8 mouse cellular contexts compared by ENCODE assay signal in genomic region chr10:42635566-42636359, GRCm38 (mm10). TPM values are rescaled to one million over a fixed set of nuclear protein-coding genes. Genes with fewer than 3 reads are reported as not detected.
DNase-seq lines count a peak whose midpoint lies in the region; ATAC-seq and TF ChIP-seq lines count a peak whose summit lies in the region.
"Had no signal": no experiment of that assay in that cellular context is flagged by ENCODE, and none has a peak within 500 bp of the region (broad histone marks: within the 10 kb centered on the region; RNA-seq: fewer than 3 reads in every experiment).

No protein-coding gene starts in this region.

- no peaks in the 10 kb centered on the region for H3K9me3 ChIP-seq in lung, embryonic 14.5 days (ENCODE audit: low read depth, low read length)
- H3K9me3 ChIP-seq in forebrain, embryonic 13.5 days (replicated peaks): no peaks in the 10 kb centered on the region
- no peaks in the 10 kb centered on the region for H3K9me3 ChIP-seq in limb, embryonic 12.5 days

- peaks cover 70% of the 10 kb centered on the region for H3K27me3 ChIP-seq in lung, embryonic 14.5 days (ENCODE audit: insufficient read depth, low read length)
- H3K27me3 ChIP-seq in forebrain, embryonic 13.5 days: peaks cover 21% of the 10 kb centered on the region; the same call in 1 of the 2 replicates
- peaks cover 86% of the 10 kb centered on the region for H3K27me3 ChIP-seq in limb, embryonic 12.5 days
- H3K27me3 ChIP-seq in splenic B cell, adult 2 months (ENCODE audit: control insufficient read depth, insufficient read depth, low read length, poor library complexity, severe bottlenecking): no peaks in the 10 kb centered on the region; the same call in 1 of the 2 replicates

- H3K4me1 ChIP-seq in lung, embryonic 14.5 days (ENCODE audit: insufficient read depth): no peaks in the 10 kb centered on the region; the same call in 1 of the 2 replicates
- peaks cover 66% of the 10 kb centered on the region for H3K4me1 ChIP-seq in forebrain, embryonic 13.5 days
- peaks cover 28% of the 10 kb centered on the region for H3K4me1 ChIP-seq in limb, embryonic 12.5 days (replicated peaks)

- peak overlapping the region; percentile 47 for H3K4me2 ChIP-seq in lung, embryonic 14.5 days
- H3K4me2 ChIP-seq in forebrain, embryonic 13.5 days: peak overlapping the region; percentile 75
- peak overlapping the region; percentile 50 for H3K4me2 ChIP-seq in limb, embryonic 12.5 days

- H3K27ac ChIP-seq in lung, embryonic 14.5 days (ENCODE audit: low read depth): no peak overlapping the region
- H3K27ac ChIP-seq in forebrain, embryonic 13.5 days: peak overlapping the region; percentile 96
- H3K27ac ChIP-seq in limb, embryonic 12.5 days: no peak overlapping the region

- 1% methylated on average over 46 of the region's 52 CpGs for WGBS in lung, embryonic 14.5 days
- WGBS in forebrain, embryonic 13.5 days: under 1% methylated on average over 46 of the region's 52 CpGs
- under 1% methylated on average over 37 of the region's 52 CpGs for WGBS in limb, embryonic 12.5 days

- ATAC-seq in lung, embryonic 14.5 days (ENCODE audit: insufficient read depth): no peak
- no peak for ATAC-seq in forebrain, embryonic 13.5 days
- ATAC-seq in limb, embryonic 12.5 days (ENCODE audit: insufficient number of reproducible peaks, insufficient read depth, low FRiP score, low TSS enrichment, low read depth): no peak

- TF ChIP-seq CTCF in lung, embryonic 14.5 days (IDR thresholded peaks at IDR 0.05; ENCODE audit: low read depth): no peak

- no peaks in the 10 kb centered on the region for H3K36me3 ChIP-seq in lung, embryonic 14.5 days (ENCODE audit: insufficient read depth)
- H3K36me3 ChIP-seq in forebrain, embryonic 13.5 days (ENCODE audit: poor library complexity, severe bottlenecking): no peaks in the 10 kb centered on the region
- H3K36me3 ChIP-seq in limb, embryonic 12.5 days: no peaks in the 10 kb centered on the region
- H3K36me3 ChIP-seq in splenic B cell, adult 2 months (ENCODE audit: control insufficient read depth, insufficient read depth, low read length, poor library complexity, severe bottlenecking): no peaks in the 10 kb centered on the region

- H3K4me3 ChIP-seq in lung, embryonic 14.5 days (ENCODE audit: low read depth, low read length): peak overlapping the region; percentile 25
- H3K4me3 ChIP-seq in forebrain, embryonic 13.5 days: peak overlapping the region; percentile 38
- peak overlapping the region; percentile 24 for H3K4me3 ChIP-seq in limb, embryonic 12.5 days (replicated peaks)

- H3K9ac ChIP-seq in lung, embryonic 14.5 days: no peak overlapping the region
- peak overlapping the region; percentile 69 for H3K9ac ChIP-seq in forebrain, embryonic 13.5 days
- 0 out of 2 replicates have a peak overlapping the region, but pooled peaks have one; percentile 14 for H3K9ac ChIP-seq in limb, embryonic 12.5 days (replicated peaks)

- peak; percentile 33 for DNase-seq in lung, embryonic 14.5 days
- DNase-seq in lung, postnatal 36 days: no peak
- DNase-seq in splenic B cell, adult 2 months (ENCODE audit: low read depth, low spot score): peak; percentile 16
- DNase-seq in gastrocnemius, postnatal 4 days (ENCODE audit: low spot score in 2 of 2): no peak
- no peak for DNase-seq in frontal cortex, postnatal 36 days (ENCODE audit: low spot score in 2 of 2)

RNA-seq across cellular contexts. Expression of gene Ostm1, which starts 52.1 kb away (rescaled TPM):
- 10.7 and 11.9 TPM in 2 replicates for polyA plus RNA-seq in lung, embryonic 14.5 days (2014; fragmentation: Nextera tagmentation; extraction: Ambion mirVana)
- polyA plus RNA-seq in forebrain, embryonic 13.5 days (2015; fragmentation: Nextera tagmentation; extraction: Ambion mirVana): 57.1 and 63.2 TPM in 2 replicates
- polyA plus RNA-seq in limb, embryonic 12.5 days (2016; fragmentation: Nextera tagmentation; extraction: Ambion mirVana): 9.0 and 9.1 TPM in 2 replicates
- total RNA-seq in gastrocnemius, postnatal 4 days (2021): 1 to 10 TPM; 6.7 to 7.4 TPM

RNA-seq across cellular contexts. Expression of gene Nr2e1, which starts 52.3 kb away (rescaled TPM):
- not detected in 2 replicates for polyA plus RNA-seq in lung, embryonic 14.5 days (2014; fragmentation: Nextera tagmentation; extraction: Ambion mirVana)
- polyA plus RNA-seq in forebrain, embryonic 13.5 days (2015; fragmentation: Nextera tagmentation; extraction: Ambion mirVana): 71.0 and 77.0 TPM in 2 replicates
- not detected in 2 replicates for polyA plus RNA-seq in limb, embryonic 12.5 days (2016; fragmentation: Nextera tagmentation; extraction: Ambion mirVana)
- total RNA-seq in gastrocnemius, postnatal 4 days (2021): not detected
- polyA plus RNA-seq: thymus, postnatal 0 days had no signal

Comparison
In these comparisons a context has a peak if more than half of its experiments do, and no peak if none do; other contexts are left out.
1. DNase-seq: peak in lung, embryonic 14.5 days (single experiment) and splenic B cell, adult 2 months (single experiment); none in lung, postnatal 36 days (single experiment), gastrocnemius, postnatal 4 days (0 of 2) and frontal cortex, postnatal 36 days (0 of 2).
2. RNA of gene Nr2e1, which starts 52.3 kb away (polyA plus RNA-seq): 71.0 to 77.0 TPM in forebrain, embryonic 13.5 days; not detected in lung, embryonic 14.5 days and not detected in limb, embryonic 12.5 days; every median in the first group is over 10 times any median in the second.
3. Peak in every context shown above with its lines, with median percentiles within 50 percentile points of each other: H3K4me2 ChIP-seq and H3K4me3 ChIP-seq.